10 mouse cellular contexts compared by ENCODE assay signal in the genomic region with DNA sequence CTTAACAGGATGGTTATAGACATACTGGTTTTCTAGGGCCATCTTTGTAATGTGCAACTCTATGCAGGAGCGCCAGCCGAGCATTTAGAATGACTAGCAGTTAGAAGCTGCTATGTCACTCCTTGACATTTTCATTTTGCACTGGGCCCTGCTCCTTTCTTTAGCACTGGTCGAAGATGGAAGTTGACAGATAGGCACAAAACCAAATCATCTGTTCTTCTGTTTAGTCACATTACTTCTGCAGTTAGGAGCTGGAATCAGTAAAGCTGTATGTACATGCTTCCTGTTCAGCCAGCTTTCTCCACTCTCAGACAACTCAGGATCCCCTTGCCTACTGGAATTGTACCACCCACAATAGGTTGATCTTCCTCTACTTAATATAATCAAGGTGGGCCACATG. TPM values are rescaled to one million over a fixed set of nuclear protein-coding genes. Genes with fewer than 3 reads are reported as not detected.
DNase-seq lines count a peak whose midpoint lies in the region; ATAC-seq lines count a peak whose summit lies in the region.
"Had no signal": no experiment of that assay in that cellular context is flagged by ENCODE, and none has a peak within 500 bp of the region (broad histone marks: within the 10 kb centered on the region; RNA-seq: fewer than 3 reads in every experiment).

No protein-coding gene starts in this region.

- no peak overlapping the region for H3K27ac ChIP-seq in heart, embryonic 13.5 days (replicated peaks)
- no peak overlapping the region for H3K27ac ChIP-seq in hindbrain, embryonic 13.5 days
- no peak overlapping the region for H3K27ac ChIP-seq in midbrain, embryonic 14.5 days (replicated peaks; ENCODE audit: low read depth, low read length)

- peak overlapping the region; percentile 75 for H3K4me2 ChIP-seq in heart, embryonic 13.5 days
- H3K4me2 ChIP-seq in hindbrain, embryonic 13.5 days, result peak overlapping the region; percentile 58
- H3K4me2 ChIP-seq in midbrain, embryonic 14.5 days (ENCODE audit: low read length), result peak overlapping the region; percentile 64

- no peak for ATAC-seq in heart, embryonic 13.5 days (ENCODE audit: extremely low read depth, insufficient number of reproducible peaks, low FRiP score, low TSS enrichment)
- ATAC-seq in hindbrain, embryonic 13.5 days (ENCODE audit: low FRiP score), result no peak
- no peak for ATAC-seq in midbrain, embryonic 14.5 days (ENCODE audit: low FRiP score, low TSS enrichment)

- peaks cover 14% of the 10 kb centered on the region for H3K4me1 ChIP-seq in heart, embryonic 13.5 days
- peaks cover 13% of the 10 kb centered on the region for H3K4me1 ChIP-seq in hindbrain, embryonic 13.5 days (replicated peaks)
- H3K4me1 ChIP-seq in midbrain, embryonic 14.5 days (ENCODE audit: control insufficient read depth, insufficient read depth, low read length), result peaks cover 13% of the 10 kb centered on the region

- DNase-seq in heart, adult 8-10 months (ENCODE audit: low spot score), result no peak
- DNase-seq in c-Kit-negative CD71-positive TER-119-positive erythroid progenitor cells, embryonic 14.5 days (ENCODE audit: low read depth, low spot score), result peak; percentile 6
- DNase-seq in midbrain, embryonic 14.5 days, result peak; percentile 9
- no peak for DNase-seq in layer of hippocampus, adult 9-10 months (ENCODE audit: low spot score)
- no peak for DNase-seq in frontal cortex, postnatal 10 days (ENCODE audit: low spot score in 2 of 2)
- DNase-seq in thymus, postnatal 25 days, result no peak
- DNase-seq: kidney, adult 8-10 months had no signal

- H3K9ac ChIP-seq in heart, embryonic 13.5 days, result no peak overlapping the region
- H3K9ac ChIP-seq in hindbrain, embryonic 13.5 days, result no peak overlapping the region
- no peak overlapping the region for H3K9ac ChIP-seq in midbrain, embryonic 14.5 days (replicated peaks; ENCODE audit: low read length)

- no peaks in the 10 kb centered on the region for H3K27me3 ChIP-seq in heart, embryonic 13.5 days (replicated peaks)
- no peaks in the 10 kb centered on the region for H3K27me3 ChIP-seq in hindbrain, embryonic 13.5 days
- H3K27me3 ChIP-seq in midbrain, embryonic 14.5 days (ENCODE audit: control insufficient read depth, insufficient read depth, low read length), result no peaks in the 10 kb centered on the region

- peaks cover 26% of the 10 kb centered on the region for H3K36me3 ChIP-seq in heart, embryonic 13.5 days
- H3K36me3 ChIP-seq in hindbrain, embryonic 13.5 days, result peaks cover 11% of the 10 kb centered on the region
- peaks cover 11% of the 10 kb centered on the region for H3K36me3 ChIP-seq in midbrain, embryonic 14.5 days (ENCODE audit: control insufficient read depth, insufficient read depth, low read length)

- 80% methylated on average over 3 of the region's 3 CpGs for WGBS in heart, embryonic 13.5 days
- 87% methylated on average over 3 of the region's 3 CpGs for WGBS in hindbrain, embryonic 13.5 days
- 89% methylated on average over 3 of the region's 3 CpGs for WGBS in midbrain, embryonic 14.5 days

- H3K9me3 ChIP-seq in heart, embryonic 13.5 days, result no peaks in the 10 kb centered on the region
- H3K9me3 ChIP-seq in hindbrain, embryonic 13.5 days, result no peaks in the 10 kb centered on the region
- no peaks in the 10 kb centered on the region for H3K9me3 ChIP-seq in midbrain, embryonic 14.5 days (ENCODE audit: control insufficient read depth, low read length)

- peak overlapping the region; percentile 89 for H3K4me3 ChIP-seq in heart, embryonic 13.5 days
- H3K4me3 ChIP-seq in hindbrain, embryonic 13.5 days, result peak overlapping the region; percentile 73; the same call in 1 of the 2 replicates
- H3K4me3 ChIP-seq in midbrain, embryonic 14.5 days (replicated peaks; ENCODE audit: low read depth, low read length), result peak overlapping the region; percentile 82; the same call in 1 of the 2 replicates

RNA-seq across cellular contexts. Expression of a gene that starts 1.6 kb away (rescaled TPM):
- polyA plus RNA-seq in heart, embryonic 13.5 days (2015; fragmentation: Nextera tagmentation; extraction: Ambion mirVana), result 15.8 and 16.5 TPM in 2 replicates
- 10 to 100 TPM; 17.6 to 19.0 (median 18.5) TPM for total RNA-seq in heart, adult 8-10 months (2022)
- polyA plus RNA-seq in hindbrain, embryonic 13.5 days (2015; fragmentation: Nextera tagmentation; extraction: Ambion mirVana), result 26.2 and 27.4 TPM in 2 replicates
- 24.6 and 32.0 TPM in 2 replicates for polyA plus RNA-seq in midbrain, embryonic 14.5 days (2014; fragmentation: Nextera tagmentation; extraction: Ambion mirVana)

RNA-seq across cellular contexts. Expression of a gene that starts 18.2 kb away (rescaled TPM):
- 0.06 and 0.19 TPM in 2 replicates for polyA plus RNA-seq in heart, embryonic 13.5 days (2015; fragmentation: Nextera tagmentation; extraction: Ambion mirVana)
- under 1 TPM; 0.16 to 0.50 (median 0.30) TPM for total RNA-seq in heart, adult 8-10 months (2022)
- polyA plus RNA-seq in hindbrain, embryonic 13.5 days (2015; fragmentation: Nextera tagmentation; extraction: Ambion mirVana), result 0.76 and 1.1 TPM in 2 replicates
- polyA plus RNA-seq in midbrain, embryonic 14.5 days (2014; fragmentation: Nextera tagmentation; extraction: Ambion mirVana), result 0.39 and 0.49 TPM in 2 replicates
- polyA plus RNA-seq: G1E had no signal

RNA-seq across cellular contexts. Expression of a gene that starts 48.3 kb away (rescaled TPM):
- polyA plus RNA-seq in heart, embryonic 13.5 days (2015; fragmentation: Nextera tagmentation; extraction: Ambion mirVana), result 105 and 112 TPM in 2 replicates
- total RNA-seq in heart, adult 8-10 months (2022), result 10 to 100 TPM; 16.5 to 23.1 (median 21.4) TPM
- 69.8 and 72.5 TPM in 2 replicates for polyA plus RNA-seq in hindbrain, embryonic 13.5 days (2015; fragmentation: Nextera tagmentation; extraction: Ambion mirVana)
- polyA plus RNA-seq in midbrain, embryonic 14.5 days (2014; fragmentation: Nextera tagmentation; extraction: Ambion mirVana), result 63.4 and 65.6 TPM in 2 replicates

RNA-seq across cellular contexts. Expression of a gene that starts 48.4 kb away (rescaled TPM):
- 23.4 and 25.6 TPM in 2 replicates for polyA plus RNA-seq in heart, embryonic 13.5 days (2015; fragmentation: Nextera tagmentation; extraction: Ambion mirVana)
- total RNA-seq in heart, adult 8-10 months (2022), result 10 to 100 TPM; 11.8 to 14.6 (median 13.0) TPM
- polyA plus RNA-seq in hindbrain, embryonic 13.5 days (2015; fragmentation: Nextera tagmentation; extraction: Ambion mirVana), result 48.2 and 49.5 TPM in 2 replicates
- polyA plus RNA-seq in midbrain, embryonic 14.5 days (2014; fragmentation: Nextera tagmentation; extraction: Ambion mirVana), result 57.2 and 64.3 TPM in 2 replicates

RNA-seq across cellular contexts. Expression of a gene that starts 48.6 kb away (rescaled TPM):
- polyA plus RNA-seq in heart, embryonic 13.5 days (2015; fragmentation: Nextera tagmentation; extraction: Ambion mirVana), result 8.1 and 8.4 TPM in 2 replicates
- under 1 TPM in 1 of 4 experiments, not detected in 3; 0.41 TPM for total RNA-seq in heart, adult 8-10 months (2022)
- polyA plus RNA-seq in hindbrain, embryonic 13.5 days (2015; fragmentation: Nextera tagmentation; extraction: Ambion mirVana), result 13.1 and 15.0 TPM in 2 replicates
- polyA plus RNA-seq in midbrain, embryonic 14.5 days (2014; fragmentation: Nextera tagmentation; extraction: Ambion mirVana), result 5.5 and 15.4 TPM in 2 replicates
- polyA plus RNA-seq: G1E had no signal

Comparison
In these comparisons a context has a peak if more than half of its experiments do, and no peak if none do; other contexts are left out.
1. DNase-seq: peak in c-Kit-negative CD71-positive TER-119-positive erythroid progenitor cells, embryonic 14.5 days (single experiment) and midbrain, embryonic 14.5 days (single experiment); none in heart, adult 8-10 months (single experiment), layer of hippocampus, adult 9-10 months (single experiment), frontal cortex, postnatal 10 days (0 of 2) and thymus, postnatal 25 days (single experiment).
2. Peak in every context shown above with its lines, with median percentiles within 50 percentile points of each other: H3K4me2 ChIP-seq and H3K4me3 ChIP-seq.